Mouse (Mus musculus) cerebellum, adult 18-20 months (tissue): ENCODE measurements around the gene Trak1.

ENCODE experiments used
- DNase-seq, 2 experiments: peaks; one replicate each; pipeline ENCODE4 v3.0.0; 2021

Gene Trak1

GRCm38 (mm10) chr9:121403157-121403671, 105.9 kb downstream of the Trak1 start:
- DNase-seq: peak; percentile 84 to 87

GRCm38 (mm10) chr9:121403699-121404098, 106.4 kb downstream of the Trak1 start:
- no peak for DNase-seq

GRCm38 (mm10) chr9:121405088-121405681, 107.9 kb downstream of the Trak1 start:
- DNase-seq: no peak

GRCm38 (mm10) chr9:121405792-121406191, 108.5 kb downstream of the Trak1 start:
- no peak for DNase-seq

- no peak for DNase-seq
Measured at GRCm38 (mm10) chr9:121414237-121414636, 116.9 kb downstream of the Trak1 start.

- DNase-seq: peak; percentile 66 to 72
Measured at GRCm38 (mm10) chr9:121415626-121416241, 118.4 kb downstream of the Trak1 start.

- no peak for DNase-seq
Measured at GRCm38 (mm10) chr9:121416460-121416859, 119.2 kb downstream of the Trak1 start.

GRCm38 (mm10) chr9:121416872-121417637, 119.8 kb downstream of the Trak1 start:
- DNase-seq: no peak

- DNase-seq: no peak
Measured at GRCm38 (mm10) chr9:121419011-121419410, 121.7 kb downstream of the Trak1 start.

- no peak for DNase-seq
Measured at GRCm38 (mm10) chr9:121419573-121419972, 122.3 kb downstream of the Trak1 start.

GRCm38 (mm10) chr9:121420817-121421216, 123.5 kb downstream of the Trak1 start:
- no peak for DNase-seq

GRCm38 (mm10) chr9:121422402-121422801, 125.1 kb downstream of the Trak1 start:
- DNase-seq: no peak

GRCm38 (mm10) chr9:121423621-121424020, 126.3 kb downstream of the Trak1 start:
- DNase-seq: no peak

- no peak for DNase-seq
Measured at GRCm38 (mm10) chr9:121424281-121425164, 127.2 kb downstream of the Trak1 start.

GRCm38 (mm10) chr9:121426451-121426850, 129.1 kb downstream of the Trak1 start:
- DNase-seq: no peak

GRCm38 (mm10) chr9:121426902-121427301, 129.6 kb downstream of the Trak1 start:
- peak in 1 of 2 experiments; percentile 45 for DNase-seq

GRCm38 (mm10) chr9:121429592-121429991, 132.3 kb downstream of the Trak1 start:
- no peak for DNase-seq

- DNase-seq: no peak
Measured at GRCm38 (mm10) chr9:121430379-121430778, 133.1 kb downstream of the Trak1 start.

GRCm38 (mm10) chr9:121433745-121434528, 136.6 kb downstream of the Trak1 start:
- peak in 1 of 2 experiments; percentile 45 for DNase-seq

- peak; percentile 69 to 81 for DNase-seq
Measured at GRCm38 (mm10) chr9:121435332-121435956, 138.1 kb downstream of the Trak1 start.

GRCm38 (mm10) chr9:121436501-121436900, 139.2 kb downstream of the Trak1 start:
- no peak for DNase-seq
